Mouse (Mus musculus): ENCODE data around the gene Uox. TPM values are rescaled to one million over a fixed set of nuclear protein-coding genes. Genes with fewer than 3 reads are reported as not detected.

Gene Uox
- polyA plus RNA-seq, 1 experiment from 2014 or later = 0.70 TPM

- ATAC-seq = no peak
- H3K27ac ChIP-seq = no peak overlapping the region
Observed at GRCm38 (mm10) chr3:146641818-146642427, 71.7 kb downstream of the Uox start.

GRCm38 (mm10) chr3:146649311-146649894, 79.2 kb downstream of the Uox start:
- H3K27me3 ChIP-seq (replicated peaks) = no peaks in the 10 kb centered on the region
- no peaks in the 10 kb centered on the region for H3K4me1 ChIP-seq (replicated peaks)
- no peak overlapping the region for H3K27ac ChIP-seq
- 73% methylated on average over 10 of the region's 10 CpGs for WGBS
- no peak overlapping the region for H3K4me3 ChIP-seq (replicated peaks)
- no peak overlapping the region for H3K9ac ChIP-seq
- no peak for ATAC-seq
- no peaks in the 10 kb centered on the region for H3K36me3 ChIP-seq
- H3K9me3 ChIP-seq = no peaks in the 10 kb centered on the region
- no peak overlapping the region for H3K4me2 ChIP-seq (replicated peaks)

More at GRCm38 (mm10) chr3:146641818-146642427, 71.7 kb downstream of the Uox start:
- H3K27me3 ChIP-seq (replicated peaks) = no peaks in the 10 kb centered on the region
- no peak overlapping the region for H3K9ac ChIP-seq
- H3K4me3 ChIP-seq (replicated peaks) = no peak overlapping the region
- no peaks in the 10 kb centered on the region for H3K36me3 ChIP-seq
- no peak overlapping the region for H3K4me2 ChIP-seq (replicated peaks)
- H3K9me3 ChIP-seq = no peaks in the 10 kb centered on the region
- H3K4me1 ChIP-seq (replicated peaks) = no peaks in the 10 kb centered on the region
- WGBS = 46% methylated on average over 4 of the region's 4 CpGs

GRCm38 (mm10) chr3:146650716-146651115, 80.5 kb downstream of the Uox start:
- Histone ChIP-seq H3K9ac (no peak overlapping the region), H3K9me3 (no peaks in the 10 kb centered on the region), H3K27me3 (replicated peaks) (no peaks in the 10 kb centered on the region), H3K36me3 (no peaks in the 10 kb centered on the region), H3K4me2 (replicated peaks) (no peak overlapping the region), H3K4me3 (replicated peaks) (no peak overlapping the region), H3K4me1 (replicated peaks) (0 out of 2 replicates have a peak, but pooled peaks cover 3% of the 10 kb centered on the region), H3K27ac (no peak overlapping the region)
- 84% methylated on average over 10 of the region's 10 CpGs for WGBS
- no peak for ATAC-seq

- H3K4me1 ChIP-seq (replicated peaks) = 0 out of 2 replicates have a peak, but pooled peaks cover 3% of the 10 kb centered on the region
- H3K4me3 ChIP-seq (replicated peaks) = no peak within 1 kb of the TSS
- no peaks in the 10 kb centered on the region for H3K9me3 ChIP-seq
- H3K9ac ChIP-seq = no peak within 1 kb of the TSS
- H3K4me2 ChIP-seq (replicated peaks) = no peak within 1 kb of the TSS
- H3K27me3 ChIP-seq (replicated peaks) = no peaks in the 10 kb centered on the region
- H3K27ac ChIP-seq = no peak within 1 kb of the TSS
- no peaks in the 10 kb centered on the region for H3K36me3 ChIP-seq
- WGBS = 82% methylated on average over 3 of the region's 3 CpGs
- ATAC-seq = no peak
Observed at GRCm38 (mm10) chr3:146651217-146651616, 81.0 kb downstream of the Uox start, which contains the start of gene 4930503B20Rik. 4930503B20Rik (minus strand) TSS chr3:146651317.

- no peak for ATAC-seq
- 84% methylated on average over 5 of the region's 5 CpGs for WGBS
- no peak overlapping the region for H3K9ac ChIP-seq
- H3K9me3 ChIP-seq = no peaks in the 10 kb centered on the region
- no peaks in the 10 kb centered on the region for H3K36me3 ChIP-seq
- no peak overlapping the region for H3K4me3 ChIP-seq (replicated peaks)
- no peak overlapping the region for H3K27ac ChIP-seq
- no peaks in the 10 kb centered on the region for H3K27me3 ChIP-seq (replicated peaks)
- H3K4me2 ChIP-seq (replicated peaks) = no peak overlapping the region
- 0 out of 2 replicates have a peak, but pooled peaks cover 3% of the 10 kb centered on the region for H3K4me1 ChIP-seq (replicated peaks)
Observed at GRCm38 (mm10) chr3:146652431-146652830, 82.2 kb downstream of the Uox start.

- H3K9ac ChIP-seq = no peak overlapping the region
- no peak overlapping the region for H3K4me2 ChIP-seq (replicated peaks)
- H3K27me3 ChIP-seq (replicated peaks) = no peaks in the 10 kb centered on the region
- H3K4me1 ChIP-seq (replicated peaks) = 0 out of 2 replicates have a peak, but pooled peaks cover 3% of the 10 kb centered on the region
- no peak overlapping the region for H3K4me3 ChIP-seq (replicated peaks)
- ATAC-seq = no peak; the same call in 1 of the 2 replicates
- no peaks in the 10 kb centered on the region for H3K9me3 ChIP-seq
- H3K36me3 ChIP-seq = no peaks in the 10 kb centered on the region
- H3K27ac ChIP-seq = no peak overlapping the region
- WGBS = 49% methylated on average over 6 of the region's 6 CpGs
Observed at GRCm38 (mm10) chr3:146653692-146654091, 83.5 kb downstream of the Uox start.

GRCm38 (mm10) chr3:146655111-146655577, 84.9 kb downstream of the Uox start:
- H3K4me1 ChIP-seq (replicated peaks) = 0 out of 2 replicates have a peak, but pooled peaks cover 3% of the 10 kb centered on the region
- no peaks in the 10 kb centered on the region for H3K36me3 ChIP-seq
- peak; percentile 34; the same call in 1 of the 2 replicates for ATAC-seq
- no peaks in the 10 kb centered on the region for H3K9me3 ChIP-seq
- H3K9ac ChIP-seq = no peak overlapping the region
- WGBS = 50% methylated on average over 2 of the region's 2 CpGs
- H3K4me3 ChIP-seq (replicated peaks) = no peak overlapping the region
- no peaks in the 10 kb centered on the region for H3K27me3 ChIP-seq (replicated peaks)
- no peak overlapping the region for H3K4me2 ChIP-seq (replicated peaks)
- H3K27ac ChIP-seq = no peak overlapping the region

GRCm38 (mm10) chr3:146657433-146657832, 87.2 kb downstream of the Uox start:
- Histone ChIP-seq H3K4me3 (replicated peaks) (no peak overlapping the region), H3K27me3 (replicated peaks) (no peaks in the 10 kb centered on the region), H3K27ac (no peak overlapping the region), H3K36me3 (no peaks in the 10 kb centered on the region), H3K9me3 (no peaks in the 10 kb centered on the region), H3K4me2 (replicated peaks) (no peak overlapping the region), H3K9ac (no peak overlapping the region), H3K4me1 (replicated peaks) (0 out of 2 replicates have a peak, but pooled peaks cover 3% of the 10 kb centered on the region)
- WGBS = 86% methylated on average over 5 of the region's 5 CpGs
- ATAC-seq = no peak

- Histone ChIP-seq H3K9me3 (no peaks in the 10 kb centered on the region), H3K9ac (no peak overlapping the region), H3K4me3 (replicated peaks) (no peak overlapping the region), H3K4me2 (replicated peaks) (no peak overlapping the region), H3K27me3 (replicated peaks) (no peaks in the 10 kb centered on the region), H3K27ac (no peak overlapping the region), H3K36me3 (no peaks in the 10 kb centered on the region), H3K4me1 (replicated peaks) (0 out of 2 replicates have a peak, but pooled peaks cover 3% of the 10 kb centered on the region)
- ATAC-seq = no peak
- WGBS = 95% methylated on average over 1 of the region's 1 CpGs
Observed at GRCm38 (mm10) chr3:146658061-146658639, 87.9 kb downstream of the Uox start.

- Histone ChIP-seq H3K9ac (no peak overlapping the region), H3K36me3 (no peaks in the 10 kb centered on the region), H3K27me3 (replicated peaks) (no peaks in the 10 kb centered on the region), H3K4me2 (replicated peaks) (no peak overlapping the region), H3K27ac (no peak overlapping the region), H3K4me3 (replicated peaks) (no peak overlapping the region), H3K4me1 (replicated peaks) (0 out of 2 replicates have a peak, but pooled peaks cover 3% of the 10 kb centered on the region), H3K9me3 (no peaks in the 10 kb centered on the region)
- ATAC-seq = no peak
- 88% methylated on average over 5 of the region's 5 CpGs for WGBS
Observed at GRCm38 (mm10) chr3:146659321-146659720, 89.1 kb downstream of the Uox start.

GRCm38 (mm10) chr3:146661001-146661400, 90.8 kb downstream of the Uox start:
- ATAC-seq = no peak

GRCm38 (mm10) chr3:146661907-146662306, 91.7 kb downstream of the Uox start:
- Histone ChIP-seq H3K9ac (no peak overlapping the region), H3K36me3 (no peaks in the 10 kb centered on the region), H3K27ac (no peak overlapping the region), H3K4me3 (replicated peaks) (no peak overlapping the region), H3K27me3 (replicated peaks) (no peaks in the 10 kb centered on the region), H3K4me2 (replicated peaks) (no peak overlapping the region), H3K4me1 (replicated peaks) (no peaks in the 10 kb centered on the region), H3K9me3 (no peaks in the 10 kb centered on the region)
- WGBS = 79% methylated on average over 7 of the region's 7 CpGs
- ATAC-seq = no peak

More at GRCm38 (mm10) chr3:146661001-146661400, 90.8 kb downstream of the Uox start:
- H3K36me3 ChIP-seq = no peaks in the 10 kb centered on the region
- no peaks in the 10 kb centered on the region for H3K27me3 ChIP-seq (replicated peaks)
- no peak overlapping the region for H3K4me2 ChIP-seq (replicated peaks)
- no peaks in the 10 kb centered on the region for H3K4me1 ChIP-seq (replicated peaks)
- no peaks in the 10 kb centered on the region for H3K9me3 ChIP-seq
- H3K4me3 ChIP-seq (replicated peaks) = no peak overlapping the region
- no peak overlapping the region for H3K27ac ChIP-seq
- H3K9ac ChIP-seq = no peak overlapping the region
- 69% methylated on average over 6 of the region's 6 CpGs for WGBS
